Mouse (Mus musculus) bone marrow, adult 2 months (tissue): ENCODE results near the gene Ilk. TPM values are rescaled to one million over a fixed set of nuclear protein-coding genes. Genes with fewer than 3 reads are reported as not detected.
"Not testable (repeated sequence)": the region's sequence is repeated elsewhere in the genome, so short reads cannot be mapped to it uniquely, and the experiment has no call there.

Experiments used
- H3K27ac ChIP-seq: fragments of 200-500 bp; 2 replicates; pipeline ENCODE4 v1.5.1; 2012; ENCODE audit warnings: low read depth, mild to moderate bottlenecking, control low read depth, inconsistent platforms, low read length; ENCODE audit not compliant: control insufficient read depth, poor library complexity, insufficient read depth
- H3K4me1 ChIP-seq: fragments of 200-500 bp; 2 replicates; pipeline ENCODE4 v1.6.1; 2011; ENCODE audit warnings: low read length; ENCODE audit not compliant: control insufficient read depth, insufficient read depth
- H3K4me3 ChIP-seq: fragments of 200-500 bp; replicated peaks from 2 replicates; pipeline ENCODE3; 2011; ENCODE audit warnings: mild to moderate bottlenecking, low read depth, low read length, control low read depth; ENCODE audit not compliant: control insufficient read depth
- CTCF ChIP-seq: fragments of 200-500 bp; IDR thresholded peaks from 2 replicates; pipeline ENCODE4 v1.5.1; 2011; ENCODE audit warnings: low read length, control low read depth; ENCODE audit not compliant: control insufficient read depth, insufficient read depth
- POLR2A ChIP-seq: fragments of 200-500 bp; IDR thresholded peaks from 2 replicates; pipeline ENCODE4 v1.6.1; 2011; ENCODE audit warnings: low read depth, mild to moderate bottlenecking, control low read depth, low read length, borderline replicate concordance; ENCODE audit not compliant: control insufficient read depth
- WGBS: fragments of 180-500 bp; shearing (Covaris S2); methylation state at CpG from one replicate; pipeline ENCODE4 v1.1.7; 2018; 5-methylcytosine and 5-hydroxymethylcytosine counted together
- polyA plus RNA-seq: library from polyadenylated mRNA; stranded (reverse); fragments of >200 nt; gene quantifications from 2 replicates; pipeline ENCODE4 v1.2.4, GENCODE M21; 2011; ENCODE audit warnings: low replicate concordance; ENCODE audit not compliant: missing spikeins, insufficient read depth, insufficient read length

Ilk gene
- polyA plus RNA-seq, 1 experiment = 114 TPM

GRCm38 (mm10) chr7:105728701-105729428 is 7.5 kb upstream of the Ilk start:
- Histone ChIP-seq H3K27ac (no peak overlapping the region), H3K4me3 (no peak overlapping the region), H3K4me1 (no peaks in the 10 kb centered on the region)
- TF ChIP-seq POLR2A = no peak
- no peak for TF ChIP-seq CTCF
- WGBS = 67% methylated on average over 6 of the region's 6 CpGs

GRCm38 (mm10) chr7:105733836-105734235 is 2.6 kb upstream of the Ilk start:
- WGBS = 91% methylated on average over 11 of the region's 11 CpGs
- no peaks in the 10 kb centered on the region; the same call in 1 of the 2 replicates for H3K4me1 ChIP-seq
- TF ChIP-seq CTCF (no peak), POLR2A (no peak)
- no peak overlapping the region for H3K4me3 ChIP-seq
- H3K27ac ChIP-seq = no peak overlapping the region

GRCm38 (mm10) chr7:105734826-105735225 is 1.6 kb upstream of the Ilk start:
- H3K4me3 ChIP-seq = no peak overlapping the region
- no peaks in the 10 kb centered on the region; the same call in 1 of the 2 replicates for H3K4me1 ChIP-seq
- 79% methylated on average over 8 of the region's 8 CpGs for WGBS

GRCm38 (mm10) chr7:105735464-105735863 is 928 bp upstream of the Ilk start:
- 31% methylated on average over 4 of the region's 4 CpGs for WGBS
- H3K4me3 ChIP-seq = peak overlapping the region; percentile 18
- not testable (repeated sequence) for H3K4me1 ChIP-seq, H3K27ac ChIP-seq

More at GRCm38 (mm10) chr7:105734826-105735225, 1.6 kb upstream of the Ilk start:
- H3K27ac ChIP-seq = no peak overlapping the region
- TF ChIP-seq CTCF (no peak), POLR2A (no peak)

- peak within 1 kb of the TSS; percentile 75 for H3K27ac ChIP-seq
- WGBS = under 1% methylated on average over 30 of the region's 30 CpGs
- no peaks in the 10 kb centered on the region; the same call in 1 of the 2 replicates for H3K4me1 ChIP-seq
- H3K4me3 ChIP-seq = peak within 1 kb of the TSS; percentile 96
- TF ChIP-seq POLR2A = peak; percentile 49; the same call in 1 of the 2 replicates
- TF ChIP-seq CTCF = no peak
Observed at GRCm38 (mm10) chr7:105736911-105737521, 624 bp downstream of the Ilk start, which contains the start of gene Rrp8. TSS of gene Rrp8 (minus strand) at chr7:105737385.

- H3K27ac ChIP-seq = no peak overlapping the region
- 33% methylated on average over 3 of the region's 3 CpGs for WGBS
Observed at GRCm38 (mm10) chr7:105737648-105738047, 1.3 kb downstream of the Ilk start.

GRCm38 (mm10) chr7:105738286-105738685 is 1.9 kb downstream of the Ilk start:
- no peak for TF ChIP-seq CTCF
- TF ChIP-seq POLR2A = no peak
- H3K4me1 ChIP-seq = no peaks in the 10 kb centered on the region; the same call in 1 of the 2 replicates
- 30% methylated on average over 2 of the region's 2 CpGs for whole genome bisulfite sequencing
- no peak overlapping the region for H3K4me3 ChIP-seq
- no peak overlapping the region for H3K27ac ChIP-seq

More at GRCm38 (mm10) chr7:105737648-105738047, 1.3 kb downstream of the Ilk start:
- Histone ChIP-seq H3K4me1 (no peaks in the 10 kb centered on the region; the same call in 1 of the 2 replicates), H3K4me3 (peak overlapping the region; percentile 96)
- TF ChIP-seq POLR2A = no peak
- no peak for TF ChIP-seq CTCF

- no peak overlapping the region for H3K4me3 ChIP-seq
- H3K27ac ChIP-seq = no peak overlapping the region
- 13% methylated on average over 3 of the region's 3 CpGs for WGBS
- H3K4me1 ChIP-seq = peaks cover 2% of the 10 kb centered on the region
- TF ChIP-seq POLR2A (no peak), CTCF (no peak)
Observed at GRCm38 (mm10) chr7:105738948-105739347, 2.6 kb downstream of the Ilk start.
